ENCODE assay signal across 21 mouse cellular contexts in the genomic region with DNA sequence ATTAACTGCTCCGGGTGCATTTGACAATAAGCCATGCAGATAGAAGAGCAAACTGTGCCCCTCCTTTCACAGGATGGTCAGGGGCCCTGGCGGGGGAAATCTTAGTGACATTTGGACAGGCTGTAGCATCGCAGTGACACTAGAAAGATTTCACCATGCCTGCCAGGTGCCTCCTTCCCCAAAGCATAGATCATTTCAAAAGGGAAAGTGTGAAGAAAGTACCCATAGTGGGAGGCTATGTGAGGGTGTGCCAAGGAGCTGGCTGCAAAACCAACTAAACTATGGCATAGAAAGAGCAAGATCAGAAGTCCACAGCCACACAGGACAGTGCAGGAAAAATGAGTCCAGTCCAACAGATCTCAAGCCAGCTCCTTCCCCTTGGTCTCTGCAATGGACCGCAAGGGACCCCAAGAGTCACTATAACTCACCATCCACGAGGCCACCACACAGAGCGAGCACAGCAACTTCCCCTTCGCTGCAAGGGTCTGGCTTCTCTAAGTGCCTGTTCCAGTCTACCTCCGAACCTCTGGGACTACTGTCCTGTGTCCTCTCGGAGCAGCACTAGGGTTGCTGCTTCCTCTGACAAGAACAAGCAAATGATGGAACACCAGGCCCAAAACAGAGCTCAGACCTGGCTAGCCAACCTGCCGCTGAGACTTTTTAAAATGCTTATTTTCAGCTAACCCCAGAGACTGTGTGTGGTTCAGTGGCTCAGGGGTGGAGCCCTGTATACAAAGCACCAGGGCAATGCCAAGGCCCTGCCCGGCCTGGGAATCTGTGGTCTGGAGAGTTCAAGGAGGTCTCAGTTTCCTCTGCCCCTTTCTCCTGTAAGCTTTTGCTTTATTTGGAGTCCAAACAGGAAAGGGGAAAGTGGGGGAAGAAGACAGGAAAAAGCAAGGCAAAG. TPM values are rescaled to one million over a fixed set of nuclear protein-coding genes. Genes with fewer than 3 reads are reported as not detected.
A peak's percentile ranks its signal among the peaks of the same experiment; 100 is the strongest.
DNase-seq lines count a peak whose midpoint lies in the region; ATAC-seq and TF ChIP-seq lines count a peak whose summit lies in the region.
"Had no signal": no experiment of that assay in that cellular context is flagged by ENCODE, and none has a peak within 500 bp of the region (broad histone marks: within the 10 kb centered on the region; RNA-seq: fewer than 3 reads in every experiment).

No protein-coding gene starts in this region.

- H3K79me2 ChIP-seq in liver, adult 2 months (ENCODE audit: control insufficient read depth, insufficient read depth, low read length): peaks cover 36% of the 10 kb centered on the region

- H3K36me3 ChIP-seq in liver, adult 2 months (ENCODE audit: control insufficient read depth, insufficient read depth, low read length): peaks cover 18% of the 10 kb centered on the region
- no peaks in the 10 kb centered on the region for H3K36me3 ChIP-seq in forebrain, embryonic 14.5 days (ENCODE audit: control insufficient read depth, insufficient read depth, low read length)
- H3K36me3 ChIP-seq in midbrain, embryonic 14.5 days (ENCODE audit: control insufficient read depth, insufficient read depth, low read length): no peaks in the 10 kb centered on the region
- H3K36me3 ChIP-seq: forebrain, embryonic 12.5 days; limb, embryonic 12.5 days; midbrain, embryonic 13.5 days; neural tube, embryonic 15.5 days had no signal

- H3K27me3 ChIP-seq in liver, adult 2 months (ENCODE audit: control insufficient read depth, insufficient read depth, low read length): no peaks in the 10 kb centered on the region
- no peaks in the 10 kb centered on the region for H3K27me3 ChIP-seq in forebrain, embryonic 14.5 days (replicated peaks; ENCODE audit: control insufficient read depth, insufficient read depth, low read length)
- H3K27me3 ChIP-seq in midbrain, embryonic 14.5 days (ENCODE audit: control insufficient read depth, insufficient read depth, low read length): no peaks in the 10 kb centered on the region
- H3K27me3 ChIP-seq: forebrain, embryonic 12.5 days; limb, embryonic 12.5 days; midbrain, embryonic 13.5 days; neural tube, embryonic 15.5 days had no signal

- DNase-seq in liver, adult 2 months (ENCODE audit: extremely low read depth, low read depth, low spot score): no peak
- DNase-seq in liver: no peak
- DNase-seq in B cell, adult 2 months: peak; percentile 71 to 75
- peak; percentile 22 to 45 for DNase-seq in natural killer cell, adult 2 months (ENCODE audit: low spot score in 2 of 2)
- DNase-seq in kidney, adult 9 months: no peak
- DNase-seq in forebrain, embryonic 14.5 days (ENCODE audit: low spot score): no peak
- no peak for DNase-seq in midbrain, embryonic 14.5 days
- DNase-seq: adrenal gland, postnatal 36 days; cerebellum, adult 8-10 months; gastrocnemius, postnatal 14 days; kidney, adult 18-20 months; kidney, postnatal 25 days; lung, embryonic 14.5 days; right cerebral cortex, postnatal 14 days; thymus, postnatal 4 days had no signal

- TF ChIP-seq POLR2A in liver, adult 2 months (IDR thresholded peaks at IDR 0.05; ENCODE audit: extremely low read depth, insufficient read depth, low read length): no peak

- peaks cover 15% of the 10 kb centered on the region for H3K4me1 ChIP-seq in liver, adult 2 months (ENCODE audit: control insufficient read depth, insufficient read depth, low read length)
- H3K4me1 ChIP-seq in forebrain, embryonic 14.5 days (ENCODE audit: control insufficient read depth, insufficient read depth, low read length): no peaks in the 10 kb centered on the region
- H3K4me1 ChIP-seq in midbrain, embryonic 14.5 days (ENCODE audit: control insufficient read depth, insufficient read depth, low read length): no peaks in the 10 kb centered on the region
- H3K4me1 ChIP-seq: forebrain, embryonic 12.5 days; limb, embryonic 12.5 days; midbrain, embryonic 13.5 days; neural tube, embryonic 15.5 days had no signal

- H3K4me3 ChIP-seq in liver, adult 2 months (ENCODE audit: insufficient read depth, low read depth, low read length): no peak overlapping the region
- H3K4me3 ChIP-seq in forebrain, embryonic 14.5 days (ENCODE audit: low read depth, low read length): no peak overlapping the region
- H3K4me3 ChIP-seq in midbrain, embryonic 14.5 days (replicated peaks; ENCODE audit: low read depth, low read length): no peak overlapping the region
- H3K4me3 ChIP-seq: forebrain, embryonic 12.5 days; limb, embryonic 12.5 days; midbrain, embryonic 13.5 days; myocyte; neural tube, embryonic 15.5 days had no signal

- no peak overlapping the region for H3K9ac ChIP-seq in liver, adult 2 months (ENCODE audit: low read depth, low read length)
- no peak overlapping the region for H3K9ac ChIP-seq in forebrain, embryonic 14.5 days (ENCODE audit: low read length)
- no peak overlapping the region for H3K9ac ChIP-seq in midbrain, embryonic 14.5 days (replicated peaks; ENCODE audit: low read length)
- H3K9ac ChIP-seq: forebrain, embryonic 12.5 days; limb, embryonic 12.5 days; lung, embryonic 14.5 days; midbrain, embryonic 13.5 days; neural tube, embryonic 15.5 days had no signal

- TF ChIP-seq CTCF in liver, adult 2 months (IDR thresholded peaks at IDR 0.05; ENCODE audit: low read depth, low read length): no peak

- H3K27ac ChIP-seq in liver, adult 2 months (replicated peaks; ENCODE audit: insufficient read depth, low read depth, low read length): 0 out of 2 replicates have a peak overlapping the region, but pooled peaks have one; percentile 22
- no peak overlapping the region for H3K27ac ChIP-seq in forebrain, embryonic 14.5 days (ENCODE audit: low read depth, low read length)
- no peak overlapping the region for H3K27ac ChIP-seq in midbrain, embryonic 14.5 days (replicated peaks; ENCODE audit: low read depth, low read length)
- H3K27ac ChIP-seq: forebrain, embryonic 12.5 days; limb, embryonic 12.5 days; midbrain, embryonic 13.5 days; neural tube, embryonic 15.5 days had no signal

- H3K4me2 ChIP-seq in forebrain, embryonic 14.5 days (ENCODE audit: low read length): no peak overlapping the region
- H3K4me2 ChIP-seq in midbrain, embryonic 14.5 days (ENCODE audit: low read length): no peak overlapping the region
- H3K4me2 ChIP-seq: forebrain, embryonic 12.5 days; limb, embryonic 12.5 days; lung, embryonic 14.5 days; midbrain, embryonic 13.5 days; neural tube, embryonic 15.5 days had no signal

- ATAC-seq in hematopoietic stem cell, adult 5-6 weeks (replicated peaks in 1 of 2; ENCODE audit: insufficient read depth in 1 of 2, low FRiP score in 2 of 2, low TSS enrichment in 1 of 2, low read depth in 1 of 2, poor library complexity in 2 of 2, severe bottlenecking in 2 of 2): peak; percentile 79 to 82
- no peak for ATAC-seq in forebrain, embryonic 14.5 days
- no peak for ATAC-seq in midbrain, embryonic 14.5 days (ENCODE audit: low FRiP score, low TSS enrichment)
- ATAC-seq: midbrain, embryonic 13.5 days had no signal

- WGBS in liver, adult 2 months: 80% methylated on average over 11 of the region's 11 CpGs
- WGBS in forebrain, embryonic 14.5 days: 88% methylated on average over 11 of the region's 11 CpGs
- 84% methylated on average over 11 of the region's 11 CpGs for WGBS in midbrain, embryonic 14.5 days

- no peaks in the 10 kb centered on the region for H3K9me3 ChIP-seq in forebrain, embryonic 14.5 days (replicated peaks; ENCODE audit: control insufficient read depth, low read length)
- H3K9me3 ChIP-seq in midbrain, embryonic 14.5 days (ENCODE audit: control insufficient read depth, low read length): no peaks in the 10 kb centered on the region
- H3K9me3 ChIP-seq: forebrain, embryonic 12.5 days; limb, embryonic 12.5 days; midbrain, embryonic 13.5 days; neural tube, embryonic 15.5 days had no signal

RNA-seq across cellular contexts. Expression of a gene that starts 15.1 kb away (rescaled TPM):
- 21.7 and 34.8 TPM in 2 replicates for total RNA-seq in liver, adult 2 months (2014; rRNA removed)
- 25.4 and 31.9 TPM in 2 replicates for polyA plus RNA-seq in liver, adult 2 months (2012; rRNA removed)
- 28.9 and 33.5 TPM in 2 replicates for total RNA-seq in hematopoietic stem cell, adult 5-6 weeks (2017)
- 1.7 and 1.8 TPM in 2 replicates for polyA plus RNA-seq in forebrain, embryonic 14.5 days (2014; fragmentation: Nextera tagmentation; extraction: Ambion mirVana)
- polyA plus RNA-seq in midbrain, embryonic 14.5 days (2014; fragmentation: Nextera tagmentation; extraction: Ambion mirVana): 1.1 and 2.9 TPM in 2 replicates
- polyA plus RNA-seq: myocyte had no signal

Comparison
In these comparisons a context has a peak if more than half of its experiments do, and no peak if none do; other contexts are left out.
1. DNase-seq: peak in B cell, adult 2 months (2 of 2) and natural killer cell, adult 2 months (2 of 2); none in liver, adult 2 months (single experiment), liver (single experiment), kidney, adult 9 months (single experiment), forebrain, embryonic 14.5 days (single experiment) and midbrain, embryonic 14.5 days (single experiment).
2. ATAC-seq: peak in hematopoietic stem cell, adult 5-6 weeks (2 of 2); none in forebrain, embryonic 14.5 days (single experiment) and midbrain, embryonic 14.5 days (single experiment).